Mouse (Mus musculus) layer of hippocampus, postnatal 25 days (tissue): ENCODE results near the gene Ttc13. TPM values are rescaled to one million over a fixed set of nuclear protein-coding genes. Genes with fewer than 3 reads are reported as not detected.

ENCODE experiments used
- DNase-seq, 2 experiments: peaks; one replicate each; pipeline ENCODE4 v3.0.0; 2022; ENCODE audit warnings: mixed read lengths in 2 of 2, low spot score in 1 of 2; ENCODE audit errors: extremely low spot score in 1 of 2
- total RNA-seq, 2 experiments: library from RNA; stranded (reverse); gene quantifications; 2 replicates each; pipeline ENCODE4 v1.2.3; 2021

The Ttc13 gene
- total RNA-seq: 10 to 100 TPM; 40.7 to 54.6 TPM

DNA sequence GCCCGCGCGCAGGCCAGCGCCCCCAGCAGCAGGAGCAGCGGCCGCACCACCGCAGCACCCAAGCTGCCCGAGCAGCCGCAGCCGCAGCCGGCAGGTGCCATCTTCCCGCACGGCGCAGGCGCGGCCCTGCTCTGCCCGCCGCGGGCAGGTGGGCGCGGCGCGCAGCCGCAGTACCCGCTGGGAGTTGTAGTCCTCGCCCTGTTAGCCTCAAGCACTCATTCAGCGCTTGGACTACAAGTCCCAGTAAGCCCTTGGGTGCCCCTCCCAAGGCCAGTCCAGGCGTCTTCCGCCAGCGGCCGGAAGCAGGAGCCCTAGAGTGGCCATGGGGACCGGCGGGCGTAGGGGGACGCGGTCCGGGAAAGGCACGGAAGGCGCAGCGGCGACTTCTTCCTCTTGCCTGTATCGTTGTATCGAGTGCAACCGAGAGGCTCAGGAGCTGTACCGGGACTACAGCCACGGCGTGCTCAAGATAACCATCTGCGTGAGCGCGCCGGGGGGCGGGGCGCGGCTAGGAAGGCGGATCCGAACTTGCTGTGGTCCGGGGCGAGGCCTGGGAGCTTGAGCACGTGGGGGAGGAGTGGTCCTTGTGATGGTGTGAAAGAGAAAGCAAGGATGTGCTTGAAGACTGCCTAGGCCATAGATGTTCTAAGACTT, at the start of gene Ttc13, which contains the start of gene Arv1:
Gene Ttc13 (minus strand): TSS at position 122 of the 654 bp plus-strand sequence.
Gene Arv1 (plus strand): TSS at position 278 of the 654 bp plus-strand sequence.
- peak; percentile 78 to 84 for DNase-seq

DNA sequence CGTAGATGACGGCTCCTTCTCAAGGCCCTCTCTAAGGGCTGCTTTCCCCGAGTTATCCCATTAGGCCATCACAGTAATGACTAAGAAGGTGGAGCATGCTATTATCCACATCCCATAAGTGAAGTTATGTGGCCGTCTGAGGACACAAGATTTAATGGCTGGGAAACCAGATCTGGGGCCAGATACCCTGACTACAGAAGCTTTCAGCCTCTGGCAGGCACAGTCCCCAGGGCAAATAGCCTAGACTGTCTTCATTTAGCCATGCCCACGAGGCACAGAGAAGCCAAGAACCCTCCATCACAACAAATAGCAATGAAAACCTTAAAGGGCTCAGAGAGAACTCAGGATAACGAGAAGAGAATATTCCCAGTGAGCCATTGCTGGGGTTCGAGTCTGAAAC, 41.3 kb upstream of the Ttc13 start:
- DNase-seq: no peak

DNA sequence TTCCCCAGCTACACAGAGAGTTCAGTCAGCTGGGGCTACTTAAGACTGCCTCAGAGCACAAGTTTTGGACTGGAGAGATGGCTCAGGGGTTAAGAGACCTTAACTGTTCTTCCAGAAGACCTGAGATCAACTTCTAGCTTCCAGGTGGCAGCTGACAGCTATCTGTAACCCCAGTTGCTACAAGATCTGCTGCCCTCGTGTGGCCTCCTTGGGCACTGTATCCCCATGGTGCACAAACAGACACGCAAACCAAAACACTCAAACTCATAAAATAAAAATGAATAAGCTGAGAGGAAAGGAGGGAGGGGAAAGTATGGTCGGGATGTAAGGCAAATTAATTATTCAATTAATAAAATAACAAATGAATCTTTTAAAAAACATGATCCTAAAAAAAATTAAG, 36.8 kb upstream of the Ttc13 start:
- DNase-seq: peak in 1 of 2 experiments; percentile 33

DNA sequence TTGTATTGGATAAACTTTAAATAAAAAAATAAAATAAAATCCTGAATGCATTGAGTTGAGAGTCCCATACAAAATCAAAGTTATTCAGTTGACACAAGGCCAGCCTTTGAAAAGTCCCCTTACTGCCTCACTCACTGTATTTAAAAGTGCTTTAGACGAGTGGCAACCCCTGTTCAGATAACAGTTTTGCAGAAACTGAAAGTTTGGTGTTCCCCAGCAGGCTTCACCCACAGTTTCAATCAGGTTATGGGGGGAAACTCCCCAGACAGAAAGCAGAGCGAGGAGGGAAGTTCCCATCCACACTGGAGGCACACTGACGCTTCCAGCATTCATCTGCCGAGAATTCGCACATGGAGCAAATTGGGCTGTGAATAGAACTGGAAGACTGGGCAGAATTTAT, 34.8 kb upstream of the Ttc13 start:
- DNase-seq: no peak

DNA sequence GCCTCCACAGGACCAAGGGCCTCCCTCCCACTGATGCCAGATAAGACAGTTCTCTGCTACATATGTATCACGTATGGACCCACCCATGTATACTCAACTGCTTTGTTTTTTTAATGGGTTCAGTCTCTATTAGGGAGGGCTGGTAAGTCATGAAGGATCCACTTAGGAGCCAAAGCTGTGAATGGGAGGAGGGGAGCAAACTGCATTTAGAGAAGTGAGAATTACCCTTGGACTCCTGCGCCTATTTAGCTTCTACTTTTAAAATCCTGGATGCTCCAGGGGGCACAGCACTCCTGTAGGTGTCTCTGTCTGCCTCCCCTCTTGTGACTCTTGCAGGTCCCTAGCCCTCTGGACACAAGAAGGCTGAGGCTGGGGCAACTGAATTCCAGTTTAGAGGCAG, 34.4 kb upstream of the Ttc13 start:
- DNase-seq: no peak

DNA sequence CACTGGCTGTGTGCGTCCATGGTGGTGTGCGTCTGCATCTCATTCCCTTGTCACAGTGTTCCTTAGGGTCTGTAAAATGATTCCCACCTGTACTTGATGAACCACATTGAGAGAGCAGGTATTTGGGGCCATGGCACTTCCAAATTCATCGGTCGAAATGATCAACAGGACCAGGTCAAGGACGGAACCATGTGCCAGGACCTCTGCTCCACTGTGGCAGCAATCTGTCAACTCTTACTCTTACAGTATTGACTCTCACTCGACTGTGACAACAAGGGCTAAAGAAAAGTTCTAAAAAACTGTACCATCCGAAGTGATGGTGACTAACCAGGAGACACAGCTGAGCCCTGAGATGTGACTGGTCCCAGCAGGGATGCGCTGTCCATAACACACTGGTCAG, 33.7 kb upstream of the Ttc13 start:
- no peak for DNase-seq

DNA sequence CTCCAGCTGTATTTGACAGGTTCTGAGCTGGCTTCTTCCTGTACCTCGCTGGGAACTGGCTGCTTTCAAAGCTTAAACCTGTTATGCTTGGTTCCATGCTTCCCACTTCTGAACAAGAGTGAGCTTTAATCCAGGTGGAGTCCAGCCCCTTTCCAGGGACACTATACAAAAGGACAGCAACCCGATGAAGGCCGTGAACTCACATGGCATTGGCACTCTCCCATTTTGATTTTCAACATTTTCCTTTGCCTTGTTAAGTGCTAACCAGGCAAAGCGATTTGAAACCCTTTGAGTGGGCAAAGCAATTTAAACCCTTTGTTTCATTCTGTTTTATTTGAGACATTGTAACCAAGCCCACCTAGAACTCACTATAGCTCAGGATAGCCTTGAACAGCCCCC, 33.0 kb upstream of the Ttc13 start:
- DNase-seq: no peak

DNA sequence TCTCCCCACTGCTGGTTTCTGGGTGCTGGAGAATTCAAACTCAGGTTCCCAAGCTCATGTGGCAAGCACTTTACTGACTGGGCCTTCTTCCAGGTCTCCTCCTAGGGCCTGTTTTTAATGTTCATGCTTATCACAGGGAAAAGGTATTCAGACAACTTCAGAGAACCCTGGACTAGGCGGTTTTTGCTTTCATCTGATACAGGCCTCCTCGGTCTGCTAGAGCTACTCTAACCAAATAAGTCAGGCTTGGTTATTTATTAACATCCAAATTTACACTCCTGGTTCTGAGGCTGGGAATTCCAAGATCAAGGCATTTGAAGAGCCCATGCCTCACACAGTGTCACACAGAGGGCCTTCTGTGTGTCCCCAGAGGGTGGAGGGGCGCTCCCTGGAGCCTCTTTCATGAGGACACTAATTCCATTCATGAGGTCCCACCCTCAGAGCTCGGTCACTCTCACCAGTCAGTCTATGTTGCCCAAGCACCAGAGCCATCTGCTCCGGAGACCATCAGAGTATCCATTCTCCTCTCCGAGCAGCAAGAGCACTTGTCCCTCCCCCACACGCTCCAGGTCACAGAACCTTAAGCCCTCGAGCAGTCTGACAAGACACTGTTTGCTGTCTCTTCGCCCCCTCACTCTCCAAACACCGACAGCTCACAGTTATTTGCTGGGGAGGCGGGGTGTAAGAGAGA, 32.5 kb upstream of the Ttc13 start:
- no peak for DNase-seq

DNA sequence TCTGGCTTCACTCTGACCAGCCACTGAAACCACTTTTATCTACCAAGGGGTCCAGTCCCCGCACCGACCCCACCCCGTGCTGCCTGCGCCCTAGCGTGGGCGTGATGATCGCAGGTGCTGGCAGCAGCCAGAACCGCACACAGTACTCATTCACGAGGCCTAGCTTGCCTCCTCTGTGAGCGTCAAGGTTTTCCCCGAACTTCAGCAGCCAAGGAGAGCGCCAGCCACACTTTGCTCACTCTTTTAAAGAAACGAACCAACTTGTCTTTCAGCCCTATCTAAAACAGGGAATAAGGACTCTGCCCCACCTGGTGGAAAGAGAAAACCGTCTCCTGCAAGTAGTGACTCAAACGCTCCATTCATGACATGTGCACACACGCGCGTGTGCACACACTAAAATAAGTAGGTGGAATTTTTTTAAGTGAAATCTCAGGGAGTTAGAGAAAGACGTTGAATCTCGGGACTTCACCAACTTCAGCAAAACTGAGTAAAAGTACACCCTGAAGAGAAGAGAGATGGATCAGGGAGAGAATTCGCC, 30.6 kb upstream of the Ttc13 start:
- no peak for DNase-seq

DNA sequence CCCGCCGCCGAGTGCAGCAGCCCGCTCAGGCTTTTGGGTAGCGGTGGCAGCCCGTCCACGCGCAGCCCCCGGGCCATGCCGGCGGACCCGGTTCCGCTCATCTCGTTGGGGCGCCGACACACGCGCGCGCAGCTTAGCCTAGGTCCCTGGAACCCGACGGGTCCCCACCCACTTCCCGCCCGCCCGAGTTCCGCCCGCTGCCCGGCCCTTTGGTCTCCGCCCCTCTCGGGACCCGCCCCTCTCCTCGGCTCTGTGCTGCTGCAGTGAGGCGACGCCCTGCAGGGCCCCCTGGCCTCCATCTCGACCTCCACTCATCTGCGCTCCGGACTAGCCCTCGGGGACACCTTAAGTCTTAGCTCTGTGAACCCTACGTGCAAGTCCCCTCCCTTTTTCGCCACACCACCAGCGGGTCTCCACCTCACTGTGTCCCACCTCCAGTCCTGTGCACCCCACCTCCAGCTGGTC, 30.0 kb upstream of the Ttc13 start, which contains the start of gene Fam89a:
Gene Fam89a (minus strand): TSS at position 124 of the 465 bp plus-strand sequence.
- peak in 1 of 2 experiments; percentile 10 for DNase-seq

DNA sequence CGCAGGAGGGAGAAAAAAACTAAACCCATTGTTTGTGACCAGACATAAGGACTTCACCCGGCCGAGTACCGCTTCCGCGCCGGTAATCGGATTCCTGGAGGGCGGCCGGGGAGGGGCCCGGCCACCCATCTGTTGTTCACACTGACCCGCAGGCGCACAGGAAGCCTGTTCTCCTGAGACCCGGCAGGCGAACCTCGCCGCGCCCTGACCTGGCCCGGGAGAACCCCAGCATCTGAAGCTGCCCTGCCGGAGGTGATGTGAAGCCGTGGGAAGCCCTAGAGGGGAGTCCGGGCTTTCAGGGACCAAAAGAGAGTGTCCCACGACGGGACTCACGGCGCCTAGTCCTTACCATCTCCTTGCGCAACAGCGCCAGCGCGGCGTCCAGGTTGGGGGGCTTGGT, 29.4 kb upstream of the Ttc13 start:
- no peak for DNase-seq

DNA sequence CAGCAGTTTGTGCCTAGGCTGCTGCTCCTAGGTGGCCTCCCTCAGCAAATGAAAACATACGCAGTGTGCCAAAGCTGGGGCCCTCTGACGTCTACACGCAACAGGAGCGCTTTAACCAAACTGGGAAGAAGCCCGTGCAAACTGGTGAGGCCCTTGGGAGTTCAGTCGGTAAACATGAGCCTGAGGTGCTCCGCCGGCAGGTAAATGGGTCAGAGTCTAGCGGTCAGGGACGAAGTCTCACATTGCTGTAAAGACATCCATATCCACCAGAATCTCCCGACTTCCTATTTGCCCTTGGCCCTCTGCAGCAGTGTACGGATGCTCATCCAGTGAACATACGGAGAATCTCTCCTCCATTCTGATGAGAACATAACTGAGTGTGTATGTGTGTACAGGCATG, 24.9 kb upstream of the Ttc13 start:
- DNase-seq: no peak

DNA sequence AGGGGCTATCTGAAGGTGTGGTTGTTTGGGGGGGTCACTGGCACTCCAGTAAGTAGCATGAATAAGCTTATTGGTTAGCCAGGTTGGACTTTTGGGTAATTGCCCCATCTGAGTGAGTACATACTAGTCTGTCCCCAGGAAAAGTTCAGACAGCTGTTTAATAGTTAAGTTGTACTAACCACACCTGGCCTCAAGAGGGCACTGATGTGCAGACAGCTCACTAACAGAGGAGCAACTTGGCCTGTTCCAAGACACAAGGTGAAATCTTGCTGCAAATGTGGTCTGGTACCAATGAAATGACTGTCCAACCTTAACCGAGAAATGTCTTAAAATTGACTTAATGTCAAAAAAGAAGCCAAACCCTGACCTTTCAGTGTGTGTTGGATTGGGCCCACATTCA, 17.5 kb upstream of the Ttc13 start:
- DNase-seq: no peak

DNA sequence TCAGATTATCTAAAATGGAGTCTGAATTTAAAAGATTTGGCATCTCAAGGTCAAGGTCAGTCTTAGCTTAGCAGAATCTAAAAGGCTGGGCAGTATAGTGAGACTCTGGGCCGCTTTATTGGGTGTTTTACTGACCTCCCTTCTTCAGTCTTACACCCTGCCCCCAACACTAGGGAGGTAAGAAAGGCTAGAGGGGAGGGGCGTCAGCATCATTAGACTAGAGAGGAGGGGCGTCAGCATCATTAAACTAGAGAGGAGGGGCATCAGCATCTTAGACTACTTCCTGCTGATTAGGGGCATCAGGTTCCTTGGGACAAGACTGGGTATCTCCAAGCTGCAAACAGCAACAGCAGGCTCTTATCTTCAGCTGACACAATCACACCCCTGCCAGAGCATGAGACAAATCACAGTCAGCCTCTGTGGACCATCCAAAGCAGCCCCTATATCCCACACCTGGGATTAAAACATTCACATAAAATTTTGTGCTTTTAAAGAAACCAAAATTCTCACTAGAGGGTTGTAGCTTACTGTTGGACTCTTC, 13.7 kb upstream of the Ttc13 start:
- no peak for DNase-seq

DNA sequence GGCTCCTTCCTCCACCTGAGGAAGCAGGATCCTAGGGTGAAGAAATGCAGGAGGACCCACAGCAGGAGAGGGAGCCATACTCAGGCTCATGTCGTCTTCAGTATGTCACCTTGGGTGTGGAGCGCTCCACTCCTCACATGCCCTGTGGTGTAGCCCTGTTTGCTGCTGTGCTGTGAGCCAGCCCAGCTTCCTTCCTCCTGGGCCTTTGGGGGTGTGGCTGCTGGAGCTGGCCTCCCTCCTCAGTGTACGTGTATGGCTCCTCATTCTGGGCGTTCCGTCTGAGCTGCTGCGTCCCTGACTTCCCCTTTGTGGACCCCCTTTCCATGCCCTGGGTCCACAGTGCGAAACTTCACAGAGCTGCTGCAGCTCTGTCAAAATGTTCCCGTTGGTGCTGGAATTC, 11.0 kb upstream of the Ttc13 start:
- DNase-seq: no peak

DNA sequence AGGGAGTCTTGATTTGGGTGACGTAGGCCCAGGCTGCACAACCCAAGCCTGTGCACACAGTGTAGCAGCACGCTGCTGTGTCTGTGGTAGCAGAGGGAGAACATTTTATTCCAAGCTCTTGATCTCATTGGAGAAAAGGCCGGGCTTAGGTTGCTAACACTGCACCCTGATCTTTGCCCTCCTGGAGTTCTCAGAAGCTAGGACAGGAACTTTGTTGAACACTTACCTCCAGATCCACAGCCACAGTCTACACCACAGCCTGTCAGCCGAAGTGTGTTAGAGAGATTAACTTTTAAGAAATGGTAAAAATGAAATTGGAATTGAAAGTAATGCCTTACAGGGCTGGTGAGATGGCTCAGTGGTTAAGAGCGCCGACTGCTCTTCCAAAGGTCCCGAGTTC, 2.5 kb upstream of the Ttc13 start:
- no peak for DNase-seq

DNA sequence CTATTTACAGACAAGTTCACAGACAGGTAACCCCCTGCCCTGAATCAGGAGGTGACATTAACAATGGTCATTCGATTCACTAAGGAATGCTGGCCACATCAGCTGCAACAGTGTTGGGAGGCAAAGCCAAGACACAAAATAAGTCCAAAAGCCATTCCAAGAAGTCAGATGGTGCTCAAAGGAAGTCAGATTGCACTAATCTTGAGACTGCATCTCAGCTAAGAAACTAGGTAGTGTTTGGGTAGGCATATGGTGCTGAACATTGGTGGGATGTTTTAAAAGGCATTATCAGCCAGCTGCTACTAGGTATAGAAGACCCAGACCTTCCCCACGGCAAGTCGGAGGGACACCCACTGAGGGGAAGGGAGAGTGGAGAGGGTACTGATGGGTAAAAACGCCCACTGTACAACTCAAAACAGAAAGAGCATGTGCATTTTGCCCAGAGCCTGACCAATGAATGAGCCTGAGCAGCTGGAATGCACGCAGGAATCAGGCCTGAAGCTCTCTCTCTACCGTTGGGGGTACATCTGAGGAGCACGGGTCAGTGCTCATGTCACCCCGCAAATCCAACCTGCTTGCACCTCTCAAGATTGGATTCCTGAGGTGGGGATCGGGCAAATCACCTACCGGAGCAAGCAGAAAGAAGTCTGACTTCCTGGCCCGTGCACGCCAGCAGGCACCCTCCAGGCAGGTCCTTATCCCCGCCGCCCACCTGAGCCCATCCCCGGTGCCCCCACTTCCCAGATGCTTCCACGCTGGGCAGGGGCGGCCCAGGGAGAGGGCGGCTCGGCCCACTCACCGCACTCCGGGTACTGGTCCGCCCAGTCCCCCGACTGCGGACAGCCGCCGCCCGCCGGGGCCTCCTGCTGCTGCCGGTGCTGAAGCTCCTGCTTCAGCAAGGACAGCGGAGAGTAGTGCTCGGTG, 583 bp downstream of the Ttc13 start:
- DNase-seq: no peak

DNA sequence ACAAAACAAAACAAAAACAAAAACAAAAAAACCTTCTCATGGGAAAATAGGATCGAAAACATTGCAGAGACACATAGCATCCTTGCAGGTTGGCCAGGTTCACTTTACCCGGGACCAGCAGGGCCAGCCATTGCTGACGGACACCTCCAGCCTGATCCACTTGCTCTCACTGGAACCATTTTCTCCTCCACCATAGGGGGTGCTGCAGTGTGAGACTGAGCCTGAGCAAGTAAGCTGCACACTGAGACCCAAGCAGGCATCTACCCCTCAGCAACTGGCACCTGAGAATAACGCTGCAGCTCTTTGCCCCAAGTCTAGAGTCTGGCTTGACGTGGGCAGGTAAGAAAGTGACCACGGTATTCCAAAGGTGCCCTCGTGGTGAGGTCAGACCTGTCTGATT, 1.6 kb downstream of the Ttc13 start:
- DNase-seq: no peak

DNA sequence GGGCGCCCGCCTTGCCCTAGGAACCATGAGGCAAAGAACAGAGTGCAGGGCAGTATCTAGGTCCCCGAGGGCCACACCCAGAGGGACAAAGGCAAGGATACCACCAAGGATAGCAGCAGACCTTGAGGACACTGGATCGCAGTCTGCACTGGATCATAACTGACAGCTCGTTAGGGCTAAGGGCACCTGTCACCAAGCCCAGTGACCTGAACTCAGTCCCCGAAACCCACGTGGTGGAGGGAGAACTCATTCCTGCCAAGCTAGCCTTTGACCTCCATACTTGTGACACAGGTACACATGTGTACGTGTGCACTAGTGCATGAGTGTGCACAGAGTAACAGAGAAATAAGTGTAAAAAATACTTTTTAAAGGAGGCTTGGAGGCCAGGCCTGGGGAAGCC, 6.0 kb downstream of the Ttc13 start:
- DNase-seq: no peak

DNA sequence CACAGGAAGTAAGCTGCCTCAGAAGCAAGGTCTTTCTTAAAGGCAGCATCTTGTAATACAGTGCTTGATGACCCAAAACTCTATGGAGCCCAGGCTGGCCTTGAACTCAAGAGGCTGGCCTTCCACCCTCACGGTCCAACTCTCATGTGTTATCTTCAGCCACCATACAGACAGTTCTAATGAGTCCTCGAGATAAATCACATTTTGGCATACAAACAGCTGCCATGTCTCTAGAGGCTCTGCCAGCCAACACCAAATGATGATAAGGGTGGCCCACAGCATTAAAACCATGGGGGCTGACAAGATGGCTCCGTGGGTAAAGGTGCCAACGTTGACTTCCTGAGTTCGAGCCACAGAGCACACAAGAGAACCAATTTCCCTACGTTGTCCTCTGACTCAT, 8.6 kb downstream of the Ttc13 start:
- DNase-seq: no peak
